Mouse (Mus musculus) urinary bladder, adult 2 months (tissue): Measurements from ENCODE around the gene Abtb2. TPM values are rescaled to one million over a fixed set of nuclear protein-coding genes. Genes with fewer than 3 reads are reported as not detected.

Source experiments
- DNase-seq: peaks from one replicate; pipeline ENCODE4 v3.0.0; 2022; ENCODE audit warnings: low spot score
- polyA plus RNA-seq: library from polyadenylated mRNA; depleted of rRNA; stranded (reverse); fragments of >200 nt; gene quantifications from 2 replicates; pipeline ENCODE4 v1.2.3, GENCODE M21; 2012; rRNA removed

Gene Abtb2
- polyA plus RNA-seq, 1 experiment: 4.3 TPM

- no peak for DNase-seq
These were observed 165.3 kb downstream of the Abtb2 start for GRCm38 (mm10) chr2:103731423-103731822.

- peak; percentile 11 for DNase-seq
These were observed 176.7 kb downstream of the Abtb2 start for GRCm38 (mm10) chr2:103742821-103743220.

GRCm38 (mm10) chr2:103743536-103743935 is 177.4 kb downstream of the Abtb2 start:
- DNase-seq: peak; percentile 14

- no peak for DNase-seq
These were observed 177.9 kb downstream of the Abtb2 start for GRCm38 (mm10) chr2:103743988-103744387.

GRCm38 (mm10) chr2:103745481-103745880 is 179.4 kb downstream of the Abtb2 start:
- DNase-seq: peak; percentile 18

GRCm38 (mm10) chr2:103746096-103746495 is 180.0 kb downstream of the Abtb2 start:
- DNase-seq: no peak

GRCm38 (mm10) chr2:103746761-103747160 is 180.7 kb downstream of the Abtb2 start:
- no peak for DNase-seq

- DNase-seq: no peak
These were observed 181.8 kb downstream of the Abtb2 start for GRCm38 (mm10) chr2:103747891-103748290.

GRCm38 (mm10) chr2:103749091-103749490 is 183.0 kb downstream of the Abtb2 start:
- DNase-seq: no peak

- DNase-seq: no peak
These were observed 185.7 kb downstream of the Abtb2 start for GRCm38 (mm10) chr2:103751771-103752170.

GRCm38 (mm10) chr2:103754614-103755013 is 188.5 kb downstream of the Abtb2 start:
- DNase-seq: no peak

GRCm38 (mm10) chr2:103755458-103756085 is 189.5 kb downstream of the Abtb2 start:
- DNase-seq: no peak

- no peak for DNase-seq
These were observed 194.3 kb downstream of the Abtb2 start for GRCm38 (mm10) chr2:103760421-103760820.

GRCm38 (mm10) chr2:103760906-103761716 is 195.0 kb downstream of the Abtb2 start, which contains the start of gene Nat10:
Gene Nat10 (minus strand): TSS chr2:103761270.
- DNase-seq: peak; percentile 89

- no peak for DNase-seq
These were observed 195.9 kb downstream of the Abtb2 start for GRCm38 (mm10) chr2:103761993-103762392.

GRCm38 (mm10) chr2:103762492-103762891 is 196.4 kb downstream of the Abtb2 start:
- no peak for DNase-seq

Other genes with a start within 250 kb of the Abtb2 start
- 17.2 and 21.2 TPM in 2 replicates for gene Elf5, start 154.6 kb upstream of the Abtb2 start, polyA plus RNA-seq
- gene Cat, start 81.2 kb upstream of the Abtb2 start, polyA plus RNA-seq: 62.6 and 68.0 TPM in 2 replicates
- gene Nat10, start 195.0 kb downstream of the Abtb2 start, polyA plus RNA-seq: 27.3 and 34.1 TPM in 2 replicates
- gene Caprin1, start 231.3 kb downstream of the Abtb2 start, polyA plus RNA-seq: 107 and 119 TPM in 2 replicates